Mouse (Mus musculus): ENCODE results near the gene Grap2. TPM values are rescaled to one million over a fixed set of nuclear protein-coding genes. Genes with fewer than 3 reads are reported as not detected.

Gene Grap2
- polyA plus RNA-seq, 1 experiment from 2014 or later = 19.1 TPM

- Histone ChIP-seq H3K9ac (ENCODE audit: low read depth, low read length) (no peak overlapping the region), H3K4me1 (replicated peaks; ENCODE audit: control insufficient read depth, insufficient read depth, low read length) (peaks cover 10% of the 10 kb centered on the region), H3K36me3 (ENCODE audit: control insufficient read depth, insufficient read depth, low read length) (no peaks in the 10 kb centered on the region), H3K4me3 (ENCODE audit: low read depth, low read length) (no peak overlapping the region), H3K4me2 (no peak overlapping the region), H3K27ac (ENCODE audit: low read depth, low read length) (no peak overlapping the region), H3K9me3 (ENCODE audit: control insufficient read depth, low read length) (no peaks in the 10 kb centered on the region), H3K27me3 (replicated peaks; ENCODE audit: control insufficient read depth, insufficient read depth, low read length) (peaks cover 38% of the 10 kb centered on the region)
- 64% methylated on average over 2 of the region's 2 CpGs for WGBS
- no peak for DNase-seq (ENCODE audit: low spot score)
- no peak for ATAC-seq (replicated peaks; ENCODE audit: low FRiP score)
These were observed 100.4 kb downstream of the Grap2 start for GRCm38 (mm10) chr15:80672810-80673209.

GRCm38 (mm10) chr15:80673337-80674095, 101.1 kb downstream of the Grap2 start:
- H3K9ac ChIP-seq (ENCODE audit: low read depth, low read length) = no peak overlapping the region
- 67% methylated on average over 4 of the region's 4 CpGs for WGBS
- H3K9me3 ChIP-seq (ENCODE audit: control insufficient read depth, low read length) = no peaks in the 10 kb centered on the region
- no peak overlapping the region for H3K4me3 ChIP-seq (ENCODE audit: low read depth, low read length)
- ATAC-seq (replicated peaks; ENCODE audit: low FRiP score) (no peak), DNase-seq (ENCODE audit: low spot score) (no peak)
- no peaks in the 10 kb centered on the region for H3K36me3 ChIP-seq (ENCODE audit: control insufficient read depth, insufficient read depth, low read length)
- H3K4me1 ChIP-seq (replicated peaks; ENCODE audit: control insufficient read depth, insufficient read depth, low read length) = peaks cover 10% of the 10 kb centered on the region
- peaks cover 38% of the 10 kb centered on the region for H3K27me3 ChIP-seq (replicated peaks; ENCODE audit: control insufficient read depth, insufficient read depth, low read length)
- H3K27ac ChIP-seq (ENCODE audit: low read depth, low read length) = no peak overlapping the region
- H3K4me2 ChIP-seq = no peak overlapping the region

GRCm38 (mm10) chr15:80674700-80675099, 102.3 kb downstream of the Grap2 start:
- H3K4me3 ChIP-seq (ENCODE audit: low read depth, low read length) = no peak overlapping the region
- peaks cover 10% of the 10 kb centered on the region for H3K4me1 ChIP-seq (replicated peaks; ENCODE audit: control insufficient read depth, insufficient read depth, low read length)
- H3K27me3 ChIP-seq (replicated peaks; ENCODE audit: control insufficient read depth, insufficient read depth, low read length) = peaks cover 36% of the 10 kb centered on the region
- no peaks in the 10 kb centered on the region for H3K36me3 ChIP-seq (ENCODE audit: control insufficient read depth, insufficient read depth, low read length)
- no peaks in the 10 kb centered on the region for H3K9me3 ChIP-seq (ENCODE audit: control insufficient read depth, low read length)
- DNase-seq (ENCODE audit: low spot score) (no peak), ATAC-seq (replicated peaks; ENCODE audit: low FRiP score) (no peak)
- WGBS = 68% methylated on average over 6 of the region's 6 CpGs
- no peak overlapping the region for H3K9ac ChIP-seq (ENCODE audit: low read depth, low read length)
- no peak overlapping the region for H3K27ac ChIP-seq (ENCODE audit: low read depth, low read length)
- no peak overlapping the region for H3K4me2 ChIP-seq

GRCm38 (mm10) chr15:80679515-80680215, 107.3 kb downstream of the Grap2 start:
- Histone ChIP-seq H3K4me1 (replicated peaks; ENCODE audit: control insufficient read depth, insufficient read depth, low read length) (peaks cover 5% of the 10 kb centered on the region; the same call in 1 of the 2 replicates), H3K27ac (ENCODE audit: low read depth, low read length) (no peak overlapping the region), H3K9me3 (ENCODE audit: control insufficient read depth, low read length) (no peaks in the 10 kb centered on the region), H3K36me3 (ENCODE audit: control insufficient read depth, insufficient read depth, low read length) (no peaks in the 10 kb centered on the region), H3K4me2 (no peak overlapping the region), H3K9ac (ENCODE audit: low read depth, low read length) (no peak overlapping the region), H3K27me3 (replicated peaks; ENCODE audit: control insufficient read depth, insufficient read depth, low read length) (no peaks in the 10 kb centered on the region; the same call in none of the 2 replicates), H3K4me3 (ENCODE audit: low read depth, low read length) (no peak overlapping the region)
- no peak for DNase-seq (ENCODE audit: low spot score)
- ATAC-seq (replicated peaks; ENCODE audit: low FRiP score) = no peak
- 69% methylated on average over 8 of the region's 8 CpGs for WGBS

GRCm38 (mm10) chr15:80680347-80681030, 108.1 kb downstream of the Grap2 start:
- H3K9ac ChIP-seq (ENCODE audit: low read depth, low read length) = no peak overlapping the region
- no peak overlapping the region for H3K4me2 ChIP-seq
- H3K4me3 ChIP-seq (ENCODE audit: low read depth, low read length) = no peak overlapping the region
- H3K27ac ChIP-seq (ENCODE audit: low read depth, low read length) = no peak overlapping the region
- no peaks in the 10 kb centered on the region for H3K36me3 ChIP-seq (ENCODE audit: control insufficient read depth, insufficient read depth, low read length)
- H3K9me3 ChIP-seq (ENCODE audit: control insufficient read depth, low read length) = no peaks in the 10 kb centered on the region
- DNase-seq (ENCODE audit: low spot score) = no peak
- peaks cover 2% of the 10 kb centered on the region for H3K27me3 ChIP-seq (replicated peaks; ENCODE audit: control insufficient read depth, insufficient read depth, low read length)
- peaks cover 5% of the 10 kb centered on the region; the same call in 1 of the 2 replicates for H3K4me1 ChIP-seq (replicated peaks; ENCODE audit: control insufficient read depth, insufficient read depth, low read length)
- WGBS = 54% methylated on average over 7 of the region's 7 CpGs
- ATAC-seq (replicated peaks; ENCODE audit: low FRiP score) = no peak

- 58% methylated on average over 4 of the region's 4 CpGs for WGBS
- Histone ChIP-seq H3K9me3 (ENCODE audit: control insufficient read depth, low read length) (no peaks in the 10 kb centered on the region), H3K36me3 (ENCODE audit: control insufficient read depth, insufficient read depth, low read length) (no peaks in the 10 kb centered on the region), H3K27me3 (replicated peaks; ENCODE audit: control insufficient read depth, insufficient read depth, low read length) (peaks cover 3% of the 10 kb centered on the region), H3K9ac (ENCODE audit: low read depth, low read length) (no peak overlapping the region), H3K4me3 (ENCODE audit: low read depth, low read length) (no peak overlapping the region), H3K27ac (ENCODE audit: low read depth, low read length) (no peak overlapping the region), H3K4me1 (replicated peaks; ENCODE audit: control insufficient read depth, insufficient read depth, low read length) (peaks cover 5% of the 10 kb centered on the region; the same call in 1 of the 2 replicates), H3K4me2 (no peak overlapping the region)
- ATAC-seq (replicated peaks; ENCODE audit: low FRiP score) (no peak), DNase-seq (ENCODE audit: low spot score) (no peak)
These were observed 109.1 kb downstream of the Grap2 start for GRCm38 (mm10) chr15:80681466-80681881.

GRCm38 (mm10) chr15:80682343-80682742, 109.9 kb downstream of the Grap2 start:
- H3K4me3 ChIP-seq (ENCODE audit: low read depth, low read length) = no peak overlapping the region
- no peaks in the 10 kb centered on the region for H3K36me3 ChIP-seq (ENCODE audit: control insufficient read depth, insufficient read depth, low read length)
- DNase-seq (ENCODE audit: low spot score) = no peak
- no peak overlapping the region for H3K27ac ChIP-seq (ENCODE audit: low read depth, low read length)
- peaks cover 10% of the 10 kb centered on the region for H3K27me3 ChIP-seq (replicated peaks; ENCODE audit: control insufficient read depth, insufficient read depth, low read length)
- H3K4me1 ChIP-seq (replicated peaks; ENCODE audit: control insufficient read depth, insufficient read depth, low read length) = peaks cover 5% of the 10 kb centered on the region; the same call in 1 of the 2 replicates
- WGBS = 74% methylated on average over 8 of the region's 8 CpGs
- no peaks in the 10 kb centered on the region for H3K9me3 ChIP-seq (ENCODE audit: control insufficient read depth, low read length)
- no peak for ATAC-seq (replicated peaks; ENCODE audit: low FRiP score)
- no peak overlapping the region for H3K9ac ChIP-seq (ENCODE audit: low read depth, low read length)
- H3K4me2 ChIP-seq = no peak overlapping the region

GRCm38 (mm10) chr15:80683151-80683550, 110.8 kb downstream of the Grap2 start:
- H3K27ac ChIP-seq (ENCODE audit: low read depth, low read length) = no peak overlapping the region
- WGBS = 80% methylated on average over 6 of the region's 6 CpGs

More at GRCm38 (mm10) chr15:80683151-80683550, 110.8 kb downstream of the Grap2 start:
- no peak overlapping the region for H3K4me3 ChIP-seq (ENCODE audit: low read depth, low read length)
- no peak overlapping the region for H3K4me2 ChIP-seq
- ATAC-seq (replicated peaks; ENCODE audit: low FRiP score) (no peak), DNase-seq (ENCODE audit: low spot score) (no peak)
- H3K36me3 ChIP-seq (ENCODE audit: control insufficient read depth, insufficient read depth, low read length) = no peaks in the 10 kb centered on the region
- H3K4me1 ChIP-seq (replicated peaks; ENCODE audit: control insufficient read depth, insufficient read depth, low read length) = peaks cover 5% of the 10 kb centered on the region; the same call in 1 of the 2 replicates
- H3K9ac ChIP-seq (ENCODE audit: low read depth, low read length) = no peak overlapping the region
- H3K9me3 ChIP-seq (ENCODE audit: control insufficient read depth, low read length) = no peaks in the 10 kb centered on the region
- H3K27me3 ChIP-seq (replicated peaks; ENCODE audit: control insufficient read depth, insufficient read depth, low read length) = peaks cover 10% of the 10 kb centered on the region
